Mouse (Mus musculus): ENCODE measurements around the gene Angpt4.

The Angpt4 gene

DNA sequence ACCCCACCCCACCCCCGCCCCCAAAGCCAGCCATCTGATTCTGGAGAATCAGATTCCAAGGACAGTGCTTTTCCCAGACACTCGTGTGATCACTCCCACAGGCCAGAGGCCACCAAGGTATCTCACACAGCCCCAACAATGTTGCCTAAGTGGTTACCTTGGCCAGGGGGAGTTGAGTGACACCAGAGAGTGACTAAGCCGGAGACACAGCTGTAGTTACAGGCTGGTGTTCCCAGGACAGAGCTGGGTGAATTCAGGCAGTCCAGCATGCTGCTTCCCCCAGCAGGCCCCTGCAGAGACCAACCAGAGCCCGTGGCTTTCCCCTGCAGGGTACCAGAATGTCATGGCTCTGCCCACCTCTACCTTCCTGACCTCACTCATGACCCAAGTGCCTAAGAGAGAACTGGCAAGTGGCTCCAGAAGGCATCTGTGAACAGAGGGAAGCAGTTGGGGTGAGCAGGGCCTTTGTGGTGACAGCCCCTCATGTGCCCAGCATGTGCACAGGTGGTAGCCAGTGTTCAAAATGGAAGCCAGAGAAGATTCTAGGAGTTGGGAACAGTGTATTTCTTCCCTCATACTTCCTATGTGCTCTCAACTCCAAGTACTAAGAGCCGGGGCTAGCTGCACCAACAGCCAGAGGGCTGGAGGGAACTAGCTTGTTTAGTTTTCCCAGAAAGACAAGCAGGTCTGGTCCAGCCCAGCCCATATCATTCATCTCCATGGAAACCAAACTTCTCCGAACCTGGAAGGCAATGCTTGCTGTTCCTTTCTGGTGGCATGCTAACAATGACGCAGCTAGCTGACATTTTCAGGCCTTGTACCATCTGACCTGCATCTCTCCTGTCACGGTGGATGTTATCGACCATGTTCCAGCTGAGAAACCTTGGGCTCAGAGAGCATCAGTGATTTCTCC, 50.5 kb downstream of the Angpt4 start:
- in situ Hi-C loops (cut with MboI, MseI): no loop called here

DNA sequence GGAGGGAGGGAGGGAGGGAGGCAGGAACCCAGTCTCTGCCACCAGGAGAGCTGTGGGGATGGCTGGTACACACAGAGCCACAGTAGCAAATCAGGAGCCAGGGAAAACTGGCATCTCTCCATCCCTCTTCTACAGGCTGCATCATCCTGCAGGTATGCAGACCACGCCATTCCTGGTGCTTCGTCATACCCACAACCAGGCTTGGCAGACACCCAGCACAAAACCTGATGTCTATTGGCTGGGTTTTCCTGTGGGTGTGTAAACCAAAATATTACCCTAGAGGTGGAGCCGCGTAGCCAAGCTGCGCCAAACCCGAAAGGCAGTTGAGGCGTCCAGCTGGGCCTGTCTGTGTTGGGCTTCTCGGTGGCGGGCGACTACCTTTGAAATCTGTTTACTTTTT, 51.5 kb downstream of the Angpt4 start:
- in situ Hi-C loops (cut with MboI, MseI): no loop called here

- in situ Hi-C loops (cut with MboI, MseI): no loop called here
Measured at GRCm38 (mm10) chr2:151963319-151963718, 52.3 kb downstream of the Angpt4 start.

GRCm38 (mm10) chr2:151964052-151964451, 53.0 kb downstream of the Angpt4 start:
- in situ Hi-C loops (cut with MboI, MseI): no loop called here

DNA sequence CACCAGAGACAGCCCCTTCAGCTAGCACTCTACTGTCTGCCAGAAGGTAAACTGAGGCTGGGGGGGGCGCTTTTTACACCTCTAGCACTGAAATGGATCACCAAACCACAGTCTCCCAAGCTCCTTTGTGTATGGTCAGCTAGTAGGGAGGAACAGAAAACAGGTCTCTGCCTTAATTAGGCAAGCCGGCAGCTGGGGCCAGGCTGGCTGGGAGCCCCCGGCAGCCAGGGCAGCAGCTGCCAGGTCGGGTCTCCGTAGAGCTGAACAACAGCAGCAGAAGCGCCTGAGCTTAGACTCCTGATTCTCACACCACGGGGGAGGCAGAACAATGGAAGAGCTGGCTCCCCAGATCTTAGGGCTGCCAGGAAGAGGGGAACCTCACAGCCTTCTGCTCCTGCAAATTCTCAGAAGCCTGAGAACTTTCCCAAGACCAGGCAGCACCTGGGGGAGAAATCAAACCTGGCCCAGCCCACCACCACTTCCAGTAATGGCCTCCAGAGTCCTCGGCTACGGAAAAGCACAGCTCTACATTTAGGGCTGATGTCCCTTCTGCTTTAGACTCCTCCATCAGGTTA, 56.3 kb downstream of the Angpt4 start:
- in situ Hi-C loops (cut with MboI, MseI): no loop called here

DNA sequence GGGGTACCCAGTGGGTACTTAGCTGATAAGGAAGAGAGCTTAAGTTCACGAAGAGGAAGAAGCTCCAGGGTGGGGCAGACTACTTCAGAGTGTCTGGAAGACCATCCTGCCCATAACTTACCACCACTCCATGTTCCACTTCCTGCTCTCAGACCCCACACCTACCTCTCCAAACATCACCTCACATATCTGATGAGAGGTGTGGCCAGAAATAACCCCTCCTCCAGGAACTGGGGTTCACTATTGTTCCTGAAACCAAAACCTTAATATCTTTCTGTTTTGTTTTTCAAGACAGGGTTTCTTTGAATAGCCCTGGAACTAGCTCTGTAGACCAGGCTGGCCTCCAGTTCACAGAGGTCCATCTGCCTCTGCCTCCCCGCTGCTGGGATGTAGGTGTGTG, 56.8 kb downstream of the Angpt4 start:
- in situ Hi-C loops (cut with MboI, MseI): no loop called here

DNA sequence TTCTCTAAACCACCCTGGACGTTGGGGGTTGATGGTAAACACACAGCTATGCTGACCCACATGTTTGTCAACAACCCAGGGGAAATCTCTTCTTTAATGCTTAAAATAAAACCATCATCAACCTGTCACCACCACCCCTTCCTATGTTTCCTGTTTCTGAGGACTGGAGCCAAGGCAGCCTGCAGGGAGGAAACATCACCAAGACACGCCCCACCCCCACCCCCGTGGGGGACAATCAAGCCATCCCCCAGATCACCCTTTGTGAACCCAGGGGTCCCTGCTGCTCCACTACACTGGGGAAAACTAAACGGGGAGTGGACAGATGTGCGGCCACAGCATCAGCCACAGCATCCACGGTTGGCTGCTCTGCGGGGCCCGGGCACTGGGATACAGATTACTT, 57.4 kb downstream of the Angpt4 start:
- in situ Hi-C loops (cut with MboI, MseI): no loop called here

DNA sequence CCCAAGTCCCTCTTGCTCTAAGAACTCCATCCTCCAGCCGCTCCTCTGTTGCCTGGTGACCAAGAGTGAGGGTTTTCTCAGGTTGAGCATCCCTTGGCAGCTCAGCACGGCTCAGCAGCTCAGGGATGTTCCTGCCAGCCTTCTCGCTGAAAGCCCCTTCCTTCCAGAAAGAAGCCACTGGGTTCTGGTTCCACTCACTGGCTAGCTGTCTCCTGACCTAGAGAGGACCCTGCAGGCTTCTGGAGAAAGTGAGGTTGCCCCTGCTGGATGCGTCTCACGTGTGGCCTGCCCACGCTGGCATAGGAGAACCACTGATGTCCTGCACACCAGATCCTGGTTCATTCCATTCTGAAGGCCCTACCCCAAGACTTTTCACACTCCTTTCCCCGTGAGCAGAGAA, 58.0 kb downstream of the Angpt4 start:
- in situ Hi-C loops (cut with MboI, MseI): no loop called here

DNA sequence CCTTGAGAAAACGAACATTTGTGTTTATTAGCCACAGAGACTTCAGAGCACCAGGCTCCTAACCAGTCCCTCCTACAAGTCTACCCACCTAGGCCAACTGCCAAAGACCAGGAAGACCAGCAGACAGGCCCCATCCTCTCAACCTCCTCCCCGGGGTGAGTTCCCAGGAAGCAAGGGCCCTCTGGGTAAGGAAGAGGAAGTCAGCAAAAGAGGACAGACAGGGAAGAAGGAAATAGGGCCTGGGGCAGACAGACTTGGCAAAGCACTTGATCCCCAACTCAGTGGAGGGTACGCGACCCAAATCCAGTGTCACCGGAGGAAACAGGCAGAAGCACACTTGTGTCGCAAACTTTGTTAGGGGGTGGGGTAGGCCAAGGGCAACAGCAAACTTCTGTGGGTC, 58.4 kb downstream of the Angpt4 start:
- in situ Hi-C loops (cut with MboI, MseI): no loop called here

DNA sequence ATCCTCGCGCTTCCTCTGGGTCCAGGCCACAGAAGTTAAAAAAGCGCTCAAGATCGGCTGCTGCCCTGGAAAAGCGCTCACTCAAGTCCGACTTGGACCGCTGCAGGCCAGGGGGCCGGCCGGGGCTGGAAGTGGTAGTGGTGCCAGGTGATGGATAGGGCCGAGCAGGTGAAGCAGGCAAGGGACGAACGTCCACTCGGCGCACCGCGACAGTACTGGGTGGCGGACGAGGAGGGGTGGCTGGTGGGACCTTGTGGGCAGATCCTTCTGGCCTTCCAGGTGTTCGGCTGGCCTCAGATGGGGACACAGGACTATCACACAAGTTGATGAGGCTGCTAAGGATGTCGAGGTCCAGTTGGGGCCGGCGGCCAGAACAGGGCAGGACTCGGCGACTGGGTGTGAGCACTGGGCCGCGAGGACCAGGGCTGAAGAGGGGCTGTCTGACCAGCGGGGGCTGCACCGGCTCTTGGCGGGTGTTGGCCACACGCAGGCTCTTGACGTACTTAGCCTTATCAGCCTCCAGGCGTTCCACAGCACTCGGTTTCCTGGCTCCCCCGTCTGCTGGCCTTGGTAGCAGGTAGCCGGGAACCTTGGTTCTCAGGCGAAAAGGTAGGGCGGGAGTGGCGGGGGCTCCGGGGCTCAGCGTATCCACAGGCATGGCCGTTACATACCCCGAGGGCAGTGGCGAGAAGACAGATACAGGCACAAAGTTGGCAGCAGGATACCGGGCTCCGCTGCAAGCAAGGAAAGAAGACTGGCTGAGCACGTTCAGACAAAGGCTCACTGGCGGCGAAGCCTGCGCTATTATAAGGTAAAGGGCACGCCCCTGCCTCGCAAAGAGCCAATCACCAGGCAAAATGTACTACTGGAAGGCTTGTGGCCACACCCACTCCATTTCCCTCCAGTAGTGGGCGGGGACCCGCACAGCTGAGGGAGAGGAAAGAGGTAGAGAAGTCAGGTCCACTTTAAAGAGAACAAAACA, 59.5 kb downstream of the Angpt4 start:
- in situ Hi-C loops (cut with MboI, MseI): loop anchor here (5.0 kb wide), 1 partner anchor 423 kb away; no protein-coding TSS in a partner anchor

DNA sequence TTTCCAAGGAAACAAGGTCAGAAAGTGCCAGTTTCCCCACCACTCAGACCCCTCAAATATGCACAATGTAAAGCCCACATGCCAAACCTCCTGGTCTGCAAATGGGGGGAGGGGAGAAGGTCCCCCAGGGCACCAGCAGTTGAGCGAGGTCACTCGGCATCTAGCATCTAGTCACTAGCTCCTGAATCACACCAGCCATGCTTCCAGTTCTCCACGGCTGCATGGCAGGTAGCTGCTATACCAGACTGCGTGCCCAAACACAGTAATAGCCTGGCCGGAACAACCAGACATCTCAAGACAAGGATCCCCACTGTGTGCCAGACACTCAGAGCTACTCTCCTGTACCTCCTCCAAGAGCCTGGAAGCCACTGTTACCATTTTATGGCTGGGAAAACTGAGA, 60.7 kb downstream of the Angpt4 start:
- in situ Hi-C loops (cut with MboI, MseI): loop anchor here (5.0 kb wide), 1 partner anchor 424 kb away; no protein-coding TSS in a partner anchor

- in situ Hi-C loops (cut with MboI, MseI): loop anchor here (5.0 kb wide), 1 partner anchor 426 kb away; no protein-coding TSS in a partner anchor
Measured at GRCm38 (mm10) chr2:151972880-151973594, 62.0 kb downstream of the Angpt4 start.

DNA sequence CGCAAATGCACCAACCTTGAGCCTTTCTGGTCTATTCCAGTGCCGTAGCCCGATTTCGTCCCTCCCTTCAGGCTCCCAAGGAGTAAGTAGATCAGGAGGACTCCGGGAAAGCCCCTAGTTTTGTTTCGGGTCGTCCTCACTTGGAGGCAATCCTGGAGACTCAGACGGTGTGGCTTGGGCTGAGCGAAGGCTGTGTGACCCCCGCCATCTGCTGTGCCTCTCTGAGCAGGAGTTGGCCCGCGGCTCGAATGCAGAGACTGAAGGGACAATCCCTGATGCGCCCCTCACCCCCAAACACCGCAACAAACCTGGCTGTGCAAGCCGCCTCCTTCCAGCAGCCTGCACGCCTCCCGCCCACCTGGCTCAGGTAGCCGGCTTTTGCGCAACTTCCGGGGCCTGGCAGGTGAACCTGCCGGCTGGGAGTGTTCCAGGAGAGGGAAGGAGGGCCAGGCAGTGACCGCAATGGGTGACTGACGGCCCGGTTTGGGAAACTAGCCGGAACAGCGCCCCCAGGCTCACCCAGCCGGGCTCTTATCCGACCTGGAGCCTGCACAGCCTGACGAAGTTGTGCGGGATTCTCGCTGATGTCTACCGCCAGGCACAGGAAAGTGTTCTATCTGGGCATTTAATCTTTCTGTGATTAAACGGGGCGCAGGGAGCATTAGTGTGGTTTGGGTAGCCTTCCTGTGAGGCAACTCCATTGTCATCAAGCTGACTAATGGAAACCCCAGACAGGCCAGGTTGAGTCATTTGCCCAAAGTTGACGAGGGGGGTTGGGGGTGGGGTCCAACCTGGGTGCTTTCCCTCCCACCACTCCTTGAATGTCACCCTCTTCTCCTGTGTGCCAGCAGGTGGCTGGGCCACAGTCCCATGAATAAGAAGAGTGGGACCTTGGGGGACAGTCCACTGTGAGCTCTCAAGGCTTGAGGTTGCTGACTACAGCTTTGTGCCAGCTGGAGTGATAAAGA, 62.9 kb downstream of the Angpt4 start:
- in situ Hi-C loops (cut with MboI, MseI): loop anchor here (5.0 kb wide), 1 partner anchor 427 kb away; no protein-coding TSS in a partner anchor

- in situ Hi-C loops (cut with MboI, MseI): no loop called here
Measured at GRCm38 (mm10) chr2:151975295-151975694, 64.3 kb downstream of the Angpt4 start.

- in situ Hi-C loops (cut with MboI, MseI): no loop called here
Measured at GRCm38 (mm10) chr2:151976067-151976466, 65.1 kb downstream of the Angpt4 start.

DNA sequence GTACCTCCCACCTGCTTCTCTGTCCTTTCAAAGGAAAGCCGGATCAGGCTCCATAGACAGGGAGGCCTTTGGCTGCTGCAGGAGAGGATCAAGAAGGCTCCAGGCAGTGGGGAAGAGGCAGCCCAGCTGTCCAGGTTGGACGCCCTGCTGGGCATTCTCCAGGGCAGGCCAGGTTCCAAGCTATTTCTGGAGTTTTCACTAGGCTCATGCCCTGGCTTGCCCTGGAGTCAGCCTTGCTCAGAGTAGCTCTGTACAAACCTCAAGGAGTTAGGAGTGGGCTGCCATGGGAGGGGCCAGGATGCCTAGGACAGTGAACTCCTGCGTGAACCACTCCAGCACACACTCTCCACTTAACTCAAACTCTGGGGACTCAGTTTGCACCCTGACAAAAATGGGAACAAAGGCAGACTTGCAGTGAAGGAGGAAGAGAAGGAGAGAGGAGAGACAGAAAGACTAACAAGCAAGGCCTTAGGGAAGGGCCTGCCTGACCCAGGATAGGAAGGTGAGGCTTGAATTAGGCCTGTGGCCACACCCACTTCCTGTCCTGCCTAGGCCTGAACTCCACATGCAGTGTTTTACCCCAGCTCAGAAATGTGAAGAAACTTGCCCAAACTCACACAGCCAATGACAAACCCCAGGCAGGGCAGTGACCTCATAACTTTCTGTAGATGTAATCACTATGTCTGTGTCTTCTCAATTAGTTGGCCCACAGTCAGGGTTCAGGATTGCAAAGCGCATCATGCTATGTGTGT, 66.9 kb downstream of the Angpt4 start:
- in situ Hi-C loops (cut with MboI, MseI): no loop called here

DNA sequence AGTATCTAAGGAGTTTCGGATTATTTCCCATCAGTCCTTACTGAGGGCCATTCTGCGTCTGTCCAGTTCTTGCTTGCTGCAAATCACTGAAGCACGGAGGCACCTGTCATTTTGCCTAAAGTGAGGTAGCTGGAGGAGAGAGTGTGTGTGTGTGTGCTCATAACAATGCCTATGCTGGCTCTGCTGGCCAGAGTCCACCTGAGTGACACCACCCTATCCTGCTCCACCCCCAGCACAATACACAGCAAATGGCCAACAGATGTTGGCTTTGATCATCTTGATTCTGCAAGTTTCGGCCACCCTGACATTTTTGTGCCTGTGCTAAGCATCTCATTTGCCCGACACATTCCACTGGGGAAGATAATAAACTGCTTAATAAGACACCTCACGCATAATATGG, 67.5 kb downstream of the Angpt4 start:
- in situ Hi-C loops (cut with MboI, MseI): no loop called here

DNA sequence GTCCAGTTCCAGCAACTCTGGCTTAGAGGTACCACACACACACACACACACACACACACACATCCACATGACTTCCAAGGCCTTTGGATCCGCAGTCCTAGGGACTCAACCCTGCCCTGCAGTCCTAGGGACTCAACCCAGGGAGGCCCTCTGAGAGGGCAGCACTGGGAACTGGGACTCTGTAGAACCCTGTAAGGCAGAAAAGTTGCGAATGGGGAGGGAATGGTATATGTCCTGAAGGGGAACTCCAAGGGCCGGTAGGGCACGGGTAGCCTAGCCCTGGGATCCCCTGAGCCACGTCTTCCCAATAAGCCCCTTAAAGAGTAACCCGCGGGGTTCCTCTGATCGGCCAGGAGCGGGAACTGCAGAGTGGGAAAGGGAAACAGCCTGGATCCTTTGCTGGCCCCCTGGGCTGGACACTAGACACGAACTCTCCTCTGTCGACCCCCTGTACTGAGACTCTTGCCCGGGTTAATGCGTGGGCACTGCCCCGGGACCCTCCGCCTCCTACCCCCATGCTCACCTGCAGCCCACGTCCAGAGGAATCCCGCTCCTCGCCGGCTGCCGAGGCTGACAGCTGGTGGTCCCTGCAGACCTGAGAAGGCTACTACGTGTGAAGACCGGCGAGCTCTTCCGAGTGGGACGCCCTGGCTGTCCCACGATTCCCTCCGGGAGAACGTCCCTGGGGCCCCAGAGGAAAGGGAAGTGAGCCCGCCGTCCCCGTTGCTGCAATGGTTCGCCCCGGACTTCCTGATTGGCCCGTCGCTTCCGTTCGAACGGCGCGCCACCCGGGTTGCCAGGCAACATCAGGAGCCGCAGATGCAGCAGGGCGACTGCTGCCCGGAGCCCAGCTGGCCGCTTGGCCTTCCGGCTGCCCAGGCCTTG, 68.7 kb downstream of the Angpt4 start, which contains the start of gene Fam110a:
Fam110a (minus strand) TSS at position 750 of the 885 bp plus-strand sequence.
- in situ Hi-C loops (cut with MboI, MseI): no loop called here

Measured in regulatory T cell (primary cell).